Mouse (Mus musculus): ENCODE data around the gene Tfdp1.

Gene Tfdp1

DNA sequence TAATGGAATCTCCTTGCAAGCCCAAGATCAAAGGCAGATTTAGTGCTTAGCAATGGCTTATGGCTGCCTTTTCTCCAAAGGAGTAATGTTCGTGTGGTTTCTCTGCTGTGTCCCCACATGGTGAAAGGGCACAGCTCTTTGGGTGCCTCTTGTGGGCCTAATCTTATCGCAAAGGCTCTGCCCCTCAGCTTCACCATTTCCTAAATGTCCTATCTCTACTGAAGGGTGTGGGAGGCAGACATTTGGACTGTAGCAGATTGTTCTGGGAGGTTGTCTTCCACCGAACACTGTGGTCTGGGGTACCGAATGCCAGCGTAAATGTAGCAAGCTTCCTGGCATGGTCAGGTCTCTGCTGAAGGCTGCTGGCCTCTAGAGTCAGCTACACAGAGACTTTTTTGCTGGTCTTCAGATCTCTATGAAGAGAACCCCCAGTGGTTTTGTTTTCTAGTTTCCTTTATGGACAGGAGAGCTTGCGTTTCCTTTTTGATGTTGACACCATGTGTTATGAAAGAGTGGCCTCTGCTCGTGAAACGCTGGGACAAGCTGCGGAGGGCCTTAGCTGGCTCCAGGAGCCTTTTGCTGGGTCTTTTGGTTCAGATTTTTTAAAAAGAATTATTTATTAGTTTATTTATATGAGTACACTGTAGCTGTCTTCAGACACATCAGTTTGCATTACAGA is 14.7 kb downstream of the Tfdp1 start:
- DNase-seq = no peak

GRCm38 (mm10) chr8:13353883-13354282 is 15.3 kb downstream of the Tfdp1 start:
- DNase-seq = no peak

DNA sequence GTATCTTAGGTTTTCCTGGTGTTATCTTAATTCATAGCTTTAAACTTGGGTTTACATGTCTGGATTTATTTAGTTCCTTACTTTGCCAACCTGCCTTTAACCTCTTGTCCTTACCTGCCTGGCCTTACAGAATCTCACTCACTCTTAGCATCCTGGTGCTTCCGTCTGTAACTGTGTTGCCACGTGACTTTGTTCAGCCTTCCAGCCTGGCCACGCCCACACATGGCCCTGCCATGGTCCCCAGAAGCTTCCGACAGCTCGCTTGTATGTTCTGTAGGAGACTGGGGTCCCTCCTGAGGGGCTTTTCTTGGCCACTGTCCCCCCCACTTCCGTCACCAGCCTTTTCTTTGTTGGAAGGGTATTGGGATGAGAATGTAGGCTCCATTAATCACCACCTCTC is 17.7 kb downstream of the Tfdp1 start:
- no peak for DNase-seq

- no peak for DNase-seq
These were observed 18.1 kb downstream of the Tfdp1 start for GRCm38 (mm10) chr8:13356681-13357080.

GRCm38 (mm10) chr8:13360213-13360612 is 21.7 kb downstream of the Tfdp1 start:
- DNase-seq = no peak

GRCm38 (mm10) chr8:13361865-13362264 is 23.3 kb downstream of the Tfdp1 start:
- no peak for DNase-seq

DNA sequence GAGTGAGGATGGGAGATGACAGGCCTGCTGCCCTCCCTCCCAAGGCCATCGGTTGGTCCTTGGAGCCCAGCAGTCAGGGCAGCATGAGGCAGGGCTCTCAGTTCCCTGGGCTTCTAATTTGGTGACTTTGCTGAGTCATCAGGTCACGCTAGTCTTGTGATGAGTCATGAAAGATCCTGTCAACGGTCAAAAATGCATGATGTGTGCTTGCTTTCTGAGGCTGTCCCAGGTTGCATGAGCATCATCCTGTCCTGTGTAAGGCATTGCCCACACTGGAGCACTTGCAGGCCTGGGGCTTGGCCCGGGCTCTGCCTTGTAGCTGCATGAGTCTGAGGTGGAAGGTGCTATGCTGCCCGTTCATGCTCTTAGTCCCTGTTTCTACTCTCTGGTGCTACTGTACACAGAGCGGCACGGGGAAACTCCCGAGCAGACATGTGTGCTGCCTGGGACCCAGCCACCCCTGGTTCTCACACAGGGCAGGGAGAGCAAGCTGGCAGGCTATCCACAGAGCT is 34.7 kb downstream of the Tfdp1 start:
- no peak for DNase-seq

- no peak for DNase-seq
These were observed 43.1 kb downstream of the Tfdp1 start for GRCm38 (mm10) chr8:13381630-13382029.

DNA sequence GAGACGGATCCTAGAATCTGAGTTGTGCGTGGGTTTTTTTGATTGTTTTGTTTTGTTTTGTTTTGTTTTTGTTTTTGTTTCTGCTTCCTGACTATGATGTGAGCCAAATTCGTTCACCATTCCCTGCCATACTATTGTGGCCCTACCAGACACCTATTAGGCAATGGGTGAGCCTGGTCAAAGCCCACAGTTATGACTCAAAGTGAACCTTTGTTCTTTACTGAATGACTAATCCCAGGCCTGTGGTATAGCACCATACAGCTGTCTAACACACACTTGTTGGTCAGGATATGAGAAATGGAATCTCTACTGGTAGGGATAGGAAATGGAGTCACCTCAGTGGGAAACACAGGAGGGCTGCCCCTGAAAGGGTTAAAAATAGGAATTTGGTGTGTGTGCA is 44.0 kb downstream of the Tfdp1 start:
- DNase-seq = no peak

DNA sequence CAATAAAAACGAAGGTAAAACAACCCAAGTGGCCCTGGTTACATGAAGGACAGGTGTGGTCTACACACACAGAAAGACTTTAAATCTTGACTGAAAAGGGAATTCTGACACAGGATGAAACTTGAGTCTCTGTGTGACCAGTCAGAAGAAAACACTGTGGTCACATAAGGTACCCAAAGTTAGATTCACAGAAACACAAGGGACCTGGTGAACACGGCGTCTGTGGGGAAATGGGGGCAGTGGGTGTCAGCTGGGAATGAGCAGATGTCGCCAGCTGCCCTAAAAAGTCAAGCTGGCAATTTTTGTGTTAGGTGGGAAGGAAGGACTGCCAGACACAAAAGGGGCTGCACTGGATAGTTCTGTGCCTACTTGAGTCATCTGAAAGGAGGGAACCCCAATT is 44.4 kb downstream of the Tfdp1 start:
- DNase-seq = no peak

DNA sequence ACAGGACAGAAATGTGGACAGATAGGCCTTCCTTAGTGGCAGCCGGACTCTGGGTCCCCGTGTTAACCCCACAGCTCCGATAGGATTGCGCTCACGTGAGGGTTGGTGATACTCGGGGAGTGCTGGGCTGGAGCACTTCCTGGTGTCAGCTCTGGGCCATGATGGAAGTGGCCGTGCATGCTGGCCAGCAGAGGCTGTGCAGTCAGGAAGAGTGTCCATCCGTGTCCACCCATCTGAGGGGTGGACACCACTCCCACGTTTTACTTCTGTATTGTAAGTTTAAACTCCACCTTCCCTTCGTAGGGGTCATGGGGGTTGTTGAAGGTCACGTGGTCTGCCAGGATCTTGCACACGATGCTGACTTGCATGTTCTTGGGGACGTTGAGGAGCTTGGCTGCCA is 47.8 kb downstream of the Tfdp1 start:
- no peak for DNase-seq

- DNase-seq = no peak
These were observed 49.2 kb downstream of the Tfdp1 start for GRCm38 (mm10) chr8:13387728-13388127.

DNA sequence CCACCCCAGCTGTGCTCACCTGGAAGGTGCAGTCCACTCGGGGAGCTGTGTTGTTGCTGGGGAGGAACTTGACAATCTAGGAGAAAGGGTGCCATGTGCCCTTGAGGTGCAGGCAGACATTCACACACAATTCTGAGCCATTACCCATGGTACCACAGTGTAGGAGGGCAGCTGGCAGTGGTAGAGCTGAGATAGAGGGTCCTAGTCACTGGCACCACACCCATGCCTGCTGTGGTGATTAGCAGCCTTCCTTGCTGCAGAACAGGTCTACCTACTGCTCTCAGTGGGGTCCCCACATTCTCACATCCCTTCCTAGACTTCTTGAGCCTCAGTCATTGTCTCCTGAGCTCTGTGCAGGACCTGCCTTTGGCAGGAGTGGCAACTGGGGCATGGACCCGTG is 50.2 kb downstream of the Tfdp1 start:
- no peak for DNase-seq

GRCm38 (mm10) chr8:13393869-13394268 is 55.3 kb downstream of the Tfdp1 start:
- no peak for DNase-seq

- no peak for DNase-seq
These were observed 58.2 kb downstream of the Tfdp1 start, which contains the start of gene Atp4b for GRCm38 (mm10) chr8:13396725-13397124. Atp4b (minus strand) TSS chr8:13396825.

DNA sequence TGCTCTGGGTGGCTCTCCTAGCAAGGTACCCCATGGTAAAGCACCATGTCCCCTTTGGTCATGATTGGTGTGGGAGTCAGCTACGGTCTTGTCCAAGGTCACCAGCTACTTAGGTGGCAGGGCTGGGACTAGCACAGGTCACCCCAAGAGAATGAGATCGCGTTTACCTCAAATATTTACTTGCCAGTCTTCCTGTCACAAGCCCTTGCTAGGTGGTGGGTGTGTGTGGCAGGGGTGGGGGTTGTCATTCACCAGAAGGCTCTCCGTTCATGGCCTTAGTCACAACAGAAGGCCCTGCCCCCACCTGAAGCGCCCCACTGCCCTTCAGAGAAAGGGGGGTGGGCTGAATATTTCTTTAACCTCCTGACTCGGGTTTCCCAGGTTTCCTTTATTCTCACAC is 65.0 kb downstream of the Tfdp1 start:
- no peak for DNase-seq

DNA sequence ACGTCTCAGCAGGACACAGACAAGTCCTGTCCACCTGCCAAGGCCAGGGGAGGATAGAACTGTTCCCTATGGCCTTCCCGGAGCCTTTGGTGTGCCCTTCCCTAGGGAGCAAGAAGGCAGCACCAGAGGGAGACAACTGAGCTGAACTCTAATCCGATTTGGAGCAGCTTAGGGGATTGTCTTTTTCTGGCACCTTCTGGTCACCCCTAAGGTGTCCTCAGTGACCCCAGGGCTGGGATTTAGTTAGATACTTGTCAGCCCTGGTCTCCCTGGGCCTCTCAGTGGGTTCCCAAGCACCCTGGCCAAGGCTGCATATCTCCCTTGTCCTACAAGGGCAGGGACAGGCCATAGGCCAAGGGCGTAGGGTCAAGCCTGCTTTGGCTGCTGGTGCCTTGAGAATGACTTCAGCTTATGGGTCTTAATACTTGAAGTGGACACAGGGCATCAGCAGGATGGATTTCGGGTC is 66.1 kb downstream of the Tfdp1 start, which contains the start of gene Grk1:
Gene Grk1, plus strand, starts transcription at position 416 of the 466 bp plus-strand sequence.
- no peak for DNase-seq

DNA sequence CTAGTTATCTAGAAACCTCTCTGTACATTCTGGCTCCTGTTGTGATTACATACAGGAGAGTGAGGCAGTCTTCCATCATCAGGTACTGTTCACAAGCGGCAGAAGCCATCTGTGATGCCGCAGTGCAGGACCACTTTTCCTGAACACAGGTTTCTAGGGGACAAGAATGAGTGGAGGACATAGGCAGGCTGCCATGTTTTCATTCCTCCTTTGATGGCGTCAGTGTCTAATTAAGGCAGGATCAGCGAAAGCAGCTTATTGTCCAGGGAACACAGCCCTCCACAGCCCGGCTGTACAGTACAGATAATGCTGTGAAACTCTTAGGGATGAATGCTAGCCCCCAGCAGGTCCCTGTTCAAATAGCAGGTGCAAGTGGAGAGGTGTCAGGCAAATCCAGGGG is 67.5 kb downstream of the Tfdp1 start:
- no peak for DNase-seq

DNA sequence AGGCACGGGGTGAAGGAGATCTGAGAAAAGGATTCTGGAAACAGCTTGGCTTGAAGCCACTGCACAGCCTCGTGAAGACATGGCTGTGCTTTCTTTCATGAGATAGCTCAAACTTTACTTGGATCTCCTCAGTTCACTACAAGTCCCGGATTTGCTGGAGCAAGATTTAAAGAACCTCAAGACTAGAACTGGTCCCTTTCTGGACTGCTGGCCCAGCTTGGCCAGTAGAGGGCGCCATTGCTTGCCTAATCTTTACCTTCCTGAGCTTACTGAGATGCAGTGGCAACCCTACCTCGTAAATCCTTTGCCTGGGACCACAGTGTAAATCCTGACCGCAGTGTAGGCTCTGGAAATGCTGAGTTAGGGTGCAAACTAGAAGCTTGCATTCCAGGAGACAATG is 73.0 kb downstream of the Tfdp1 start:
- peak; percentile 43 for DNase-seq

DNA sequence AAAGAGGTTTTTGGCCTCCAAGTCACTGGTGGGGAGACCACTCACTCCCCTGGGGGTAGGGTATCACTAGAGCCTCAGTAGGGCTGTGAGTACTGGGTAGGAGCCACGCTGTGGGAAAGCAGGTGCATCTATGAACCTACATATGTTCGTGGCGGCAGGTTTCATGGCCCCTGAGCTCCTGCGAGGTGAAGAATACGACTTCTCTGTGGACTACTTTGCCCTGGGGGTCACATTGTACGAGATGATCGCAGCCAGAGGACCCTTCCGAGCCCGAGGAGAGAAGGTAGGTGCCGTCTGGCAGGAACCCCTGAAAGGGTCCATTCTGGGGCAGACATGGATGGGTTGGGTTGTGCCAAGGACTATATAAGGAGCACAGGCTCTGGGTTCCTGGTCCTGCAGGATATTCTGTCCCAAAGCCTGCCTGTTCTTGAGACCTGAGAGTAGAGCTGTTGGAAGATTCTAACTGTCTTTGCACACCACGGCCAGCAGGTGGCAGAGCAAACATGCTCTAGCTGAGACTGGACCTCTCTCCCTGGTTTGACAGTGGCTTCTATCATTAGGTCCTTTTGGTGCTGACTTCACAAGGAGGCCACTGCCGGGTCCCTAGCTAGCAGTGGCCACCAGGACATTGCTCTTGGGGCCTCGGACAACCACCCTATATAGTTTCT is 74.5 kb downstream of the Tfdp1 start:
- DNase-seq = peak; percentile 28

DNA sequence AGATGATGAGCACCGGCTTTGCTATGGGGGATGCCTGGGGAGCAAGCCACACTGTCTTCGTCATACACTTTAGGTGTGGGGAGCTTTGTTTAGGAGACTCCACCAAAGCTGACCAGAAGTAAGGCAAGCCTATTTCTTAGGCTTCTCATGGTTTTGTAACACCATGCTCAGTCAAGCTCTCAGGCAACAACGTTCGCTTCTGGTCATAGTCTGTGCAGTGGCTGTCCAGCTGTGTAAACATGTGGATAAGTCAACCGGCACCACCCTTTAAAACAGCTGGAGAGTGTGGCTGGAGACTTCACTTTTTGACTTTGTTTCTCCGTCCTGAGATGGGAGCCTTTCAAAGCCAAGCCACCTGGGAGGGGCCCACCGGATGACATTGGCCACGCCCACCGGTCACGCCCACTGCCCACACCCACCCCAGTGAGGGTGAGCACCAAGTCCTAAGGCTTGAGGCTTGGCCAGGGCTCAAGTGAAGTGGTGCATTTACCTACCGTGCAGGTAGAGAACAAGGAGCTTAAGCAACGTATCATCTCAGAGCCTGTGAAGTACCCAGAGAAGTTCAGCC is 75.4 kb downstream of the Tfdp1 start:
- DNase-seq = no peak

DNA sequence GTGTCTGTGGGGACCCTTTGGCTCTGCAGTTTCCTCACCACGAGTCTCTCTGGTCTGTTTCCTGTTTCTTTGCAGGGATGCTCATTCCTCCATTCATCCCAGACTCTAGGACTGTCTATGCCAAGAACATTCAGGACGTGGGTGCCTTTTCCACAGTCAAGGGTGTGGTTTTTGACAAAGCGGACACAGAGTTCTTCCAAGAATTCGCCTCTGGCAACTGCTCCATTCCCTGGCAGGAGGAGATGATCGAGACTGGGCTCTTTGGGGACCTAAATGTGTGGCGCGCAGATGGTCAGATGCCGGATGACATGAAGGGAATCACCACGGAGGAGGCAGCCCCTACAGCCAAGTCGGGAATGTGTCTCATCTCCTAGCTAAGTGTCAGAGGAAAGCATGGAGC is 77.3 kb downstream of the Tfdp1 start:
- no peak for DNase-seq

- DNase-seq = no peak
These were observed 80.6 kb downstream of the Tfdp1 start for GRCm38 (mm10) chr8:13419111-13419639.

DNA sequence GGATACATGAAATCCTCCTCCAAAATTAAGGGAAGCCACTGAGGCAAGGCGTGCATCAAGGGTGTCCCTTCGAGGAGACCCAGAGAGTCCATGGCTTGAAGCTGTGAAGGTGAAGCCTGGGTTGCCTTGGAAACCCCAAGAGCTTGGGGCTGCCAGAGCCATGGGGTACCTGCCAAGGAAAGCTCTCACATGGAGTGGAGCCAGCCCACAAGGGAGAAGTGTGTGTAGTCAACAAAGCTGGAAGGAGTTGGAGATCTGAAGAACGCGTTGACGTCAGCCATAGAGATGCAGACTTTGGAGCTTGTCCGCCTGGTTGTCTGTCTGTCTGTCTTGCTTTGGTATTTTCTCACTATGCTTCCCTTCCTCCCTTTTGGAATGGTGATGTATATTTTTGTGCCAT is 82.4 kb downstream of the Tfdp1 start:
- DNase-seq = no peak

Data from cerebellum, adult 9-11 months (tissue).